Mouse (Mus musculus): ENCODE results near the gene Por.

The Por gene

DNA sequence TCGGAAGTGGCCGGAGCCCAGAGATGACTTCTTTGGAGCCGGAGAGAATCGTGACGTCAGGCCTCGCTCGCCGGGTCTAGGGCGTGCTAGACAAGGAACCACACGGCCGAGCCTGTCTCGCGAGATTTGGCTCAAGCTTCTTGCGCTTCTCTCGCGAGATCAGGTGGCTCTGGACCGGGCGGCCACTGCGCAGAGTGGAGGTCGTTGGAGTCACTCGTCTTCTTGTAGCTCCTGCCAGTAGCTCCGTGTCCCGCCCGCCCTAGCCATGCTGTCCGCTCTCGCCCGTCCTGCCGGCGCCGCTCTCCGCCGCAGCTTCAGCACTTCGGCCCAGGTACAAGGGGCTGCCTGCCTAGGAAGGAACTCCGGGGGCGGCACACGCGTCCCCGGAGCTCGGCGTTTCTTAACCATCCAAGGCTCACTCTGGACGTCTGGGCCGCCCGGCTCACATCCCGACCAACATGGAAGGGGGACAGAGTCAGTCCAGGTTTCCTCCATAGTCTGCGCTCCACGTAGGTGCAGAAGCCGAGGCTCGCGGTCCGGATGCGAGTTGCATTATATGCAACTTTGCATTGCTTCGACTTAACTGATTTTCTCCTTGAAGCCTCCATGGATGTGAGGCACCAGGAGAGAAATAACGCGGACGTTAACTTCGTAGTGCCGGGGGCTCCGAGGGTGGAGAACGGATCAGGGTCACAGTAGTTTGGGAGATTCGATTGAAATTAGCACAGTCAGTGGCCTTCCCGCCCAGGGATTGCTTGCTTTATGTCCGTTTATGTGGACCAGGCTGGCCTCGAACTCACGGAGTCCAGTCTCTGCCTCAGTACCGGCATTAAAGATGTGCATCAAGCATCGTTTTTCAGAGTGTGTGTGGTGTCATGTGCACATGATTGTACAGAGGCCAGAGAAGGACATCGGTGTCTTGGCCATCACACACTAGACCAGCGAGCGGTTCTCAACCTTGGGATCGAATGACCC, 108.9 kb downstream of the Por start, which contains the start of gene Mdh2:
Gene Mdh2 (plus strand): TSS at position 10 of the 975 bp plus-strand sequence.
- peak; percentile 100 for DNase-seq

DNA sequence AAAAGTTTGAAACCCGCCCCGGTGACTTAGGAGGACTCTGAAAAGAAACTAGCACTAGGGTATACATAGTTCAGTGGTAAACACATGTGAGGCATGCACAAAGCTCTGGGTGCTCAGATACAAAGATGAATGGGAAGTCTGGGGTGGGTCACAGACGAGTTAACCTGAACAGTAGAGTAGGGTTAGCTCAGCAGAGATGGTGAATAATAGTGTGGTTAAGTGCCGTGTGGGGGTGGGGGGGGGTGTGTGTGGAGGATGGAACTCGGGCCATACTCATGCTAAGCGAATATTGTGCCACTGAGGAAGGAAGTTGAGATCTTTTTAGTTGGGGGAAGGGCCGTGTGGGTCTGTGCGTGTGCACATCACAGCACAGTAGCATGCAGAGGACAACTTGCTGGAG, 110.5 kb downstream of the Por start:
- no peak for DNase-seq

DNA sequence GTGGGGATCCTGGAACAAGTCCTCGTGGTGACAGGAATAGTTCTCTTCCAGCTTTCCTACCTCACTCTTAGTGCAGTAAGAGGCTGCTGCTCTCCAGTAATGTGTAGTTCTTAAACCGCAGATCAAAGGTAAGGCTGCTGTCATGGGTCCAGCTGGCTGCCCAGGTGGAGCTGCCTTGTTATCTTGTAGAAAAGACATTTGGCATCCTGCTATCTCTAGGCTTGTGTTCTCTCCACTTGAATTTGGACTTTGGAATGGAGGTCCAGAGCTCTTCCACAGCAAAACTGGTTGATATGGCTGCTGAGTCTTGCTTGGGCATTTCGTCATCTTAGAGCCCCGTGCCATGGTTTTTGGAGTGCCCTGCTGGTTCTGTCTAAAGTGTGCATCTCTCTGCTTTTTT, 113.1 kb downstream of the Por start:
- no peak for DNase-seq

Measured in kidney, postnatal 4 days (tissue).